Mouse (Mus musculus) neural tube, embryonic 12.5 days (tissue): ENCODE data around the gene Eif4a1. TPM values are rescaled to one million over a fixed set of nuclear protein-coding genes. Genes with fewer than 3 reads are reported as not detected.

ENCODE experiments used
- ATAC-seq: fragments of 200-750 bp; cut with Nextera tagmentation; 2 replicates; pipeline ENCODE4 v1.8.0; 2017; ENCODE audit warnings: low read depth, mild to moderate bottlenecking, moderate TSS enrichment, moderate library complexity; ENCODE audit not compliant: low FRiP score
- H3K27ac ChIP-seq: fragments of 300-500 bp; sonication (generic); 2 replicates; pipeline ENCODE4 v1.5.1; 2016
- H3K27me3 ChIP-seq: fragments of 300-500 bp; sonication (generic); replicated peaks from 2 replicates; pipeline ENCODE4 v1.6.1; 2016; ENCODE audit warnings: mild to moderate bottlenecking
- H3K36me3 ChIP-seq: fragments of 300-500 bp; sonication (generic); 2 replicates; pipeline ENCODE4 v1.6.1; 2016; ENCODE audit warnings: mild to moderate bottlenecking
- H3K4me1 ChIP-seq: fragments of 300-500 bp; sonication (generic); 2 replicates; pipeline ENCODE4 v1.6.1; 2016
- H3K4me2 ChIP-seq: fragments of 300-500 bp; sonication (generic); replicated peaks from 2 replicates; pipeline ENCODE4 v1.6.1; 2016; ENCODE audit warnings: mild to moderate bottlenecking
- H3K4me3 ChIP-seq: fragments of 300-500 bp; sonication (generic); 2 replicates; pipeline ENCODE4 v1.5.1; 2016
- H3K9ac ChIP-seq: fragments of 300-500 bp; sonication (generic); 2 replicates; pipeline ENCODE4 v1.6.1; 2016; ENCODE audit warnings: mild to moderate bottlenecking
- H3K9me3 ChIP-seq: fragments of 300-500 bp; sonication (generic); 2 replicates; pipeline ENCODE4 v1.6.1; 2016; ENCODE audit warnings: mild to moderate bottlenecking
- WGBS: fragments of 180-500 bp; shearing (Covaris S2); methylation state at CpG from one replicate; pipeline ENCODE4 v1.1.7; 2016; 5-methylcytosine and 5-hydroxymethylcytosine counted together
- polyA plus RNA-seq: library from polyadenylated mRNA; unstranded; fragments of >200 nt; fragmentation: Nextera tagmentation; extraction: Ambion mirVana; gene quantifications from 2 replicates; pipeline ENCODE4 v1.2.1, GENCODE M21; 2016

Eif4a1 gene
- polyA plus RNA-seq, 1 experiment from 2014 or later: 598 TPM

DNA sequence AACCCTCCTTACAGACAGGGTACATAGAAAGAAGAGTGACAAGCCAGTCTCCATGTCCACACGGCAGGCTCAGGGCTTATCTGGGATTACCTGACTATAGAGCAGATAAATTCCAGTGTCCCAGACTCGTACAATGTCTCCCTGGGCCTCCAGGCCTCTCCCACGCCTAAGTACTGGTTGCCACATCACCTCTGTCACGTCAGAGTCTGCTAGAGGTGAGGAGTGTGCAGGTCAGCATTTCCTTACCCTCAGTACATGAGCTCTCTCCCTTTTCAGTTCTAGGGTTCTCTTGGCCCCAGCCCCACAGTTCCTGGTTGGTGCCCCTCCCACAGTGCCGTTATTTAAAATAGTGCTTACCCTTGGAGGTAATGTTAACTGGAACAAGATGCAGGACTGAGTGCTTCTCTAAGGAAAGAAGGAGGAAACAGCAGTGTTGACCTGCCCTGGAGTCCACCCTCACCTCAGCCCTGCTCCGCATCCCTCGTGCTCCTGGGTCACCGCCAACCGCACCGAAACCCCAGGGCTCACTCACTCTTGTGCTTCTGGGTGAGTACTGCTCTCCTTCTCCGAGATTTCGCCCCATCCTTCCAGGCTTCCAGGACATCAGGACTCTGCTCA lies 12.0 kb upstream of the Eif4a1 start:
- Histone ChIP-seq H3K9me3 (no peaks in the 10 kb centered on the region), H3K4me3 (no peak overlapping the region), H3K27me3 (no peaks in the 10 kb centered on the region), H3K4me1 (peaks cover 23% of the 10 kb centered on the region), H3K27ac (no peak overlapping the region), H3K4me2 (no peak overlapping the region), H3K36me3 (peaks cover 10% of the 10 kb centered on the region), H3K9ac (no peak overlapping the region)
- WGBS: 83% methylated on average over 12 of the region's 12 CpGs
- no peak for ATAC-seq

GRCm38 (mm10) chr11:69683576-69683975 lies 11.4 kb upstream of the Eif4a1 start:
- WGBS: 88% methylated on average over 7 of the region's 7 CpGs
- Histone ChIP-seq H3K4me3 (no peak overlapping the region), H3K9ac (no peak overlapping the region), H3K27ac (no peak overlapping the region), H3K4me1 (peaks cover 23% of the 10 kb centered on the region), H3K9me3 (no peaks in the 10 kb centered on the region), H3K4me2 (no peak overlapping the region), H3K27me3 (no peaks in the 10 kb centered on the region), H3K36me3 (peaks cover 17% of the 10 kb centered on the region)
- ATAC-seq: no peak

DNA sequence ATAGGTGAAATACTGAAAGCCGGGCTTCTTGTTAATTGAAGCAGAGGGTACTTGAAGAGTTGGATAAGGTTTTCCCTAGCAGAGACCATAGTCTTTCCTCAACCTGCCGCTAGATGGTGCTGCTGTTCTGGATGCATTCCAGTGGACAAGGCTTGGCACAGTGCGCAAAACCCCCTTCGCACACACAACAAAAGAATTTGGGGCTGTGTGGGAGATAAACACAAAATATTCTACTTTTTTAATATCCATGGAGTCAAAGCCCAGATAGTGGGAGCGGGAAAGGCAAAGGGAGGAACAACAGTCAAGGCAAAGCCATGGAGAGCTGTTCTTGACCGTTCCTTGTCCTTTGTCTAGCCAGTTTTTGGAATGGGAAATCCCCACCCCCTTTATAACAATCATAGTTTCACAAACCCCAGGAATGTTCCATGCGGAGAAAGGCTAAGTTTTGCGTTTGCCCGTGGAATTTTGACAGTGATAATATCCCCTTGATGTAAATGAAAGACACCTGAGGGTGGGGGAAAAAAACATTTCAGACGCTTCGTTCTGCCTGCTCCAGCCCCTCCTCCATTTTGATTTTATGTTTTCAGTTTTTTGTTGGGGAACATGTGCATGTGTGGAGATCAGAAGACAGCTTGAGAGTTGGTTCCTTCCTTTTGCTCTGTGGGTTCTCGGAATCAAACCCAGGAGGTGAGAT lies 10.8 kb upstream of the Eif4a1 start:
- no peak overlapping the region for H3K27ac ChIP-seq
- no peaks in the 10 kb centered on the region for H3K9me3 ChIP-seq
- peaks cover 23% of the 10 kb centered on the region for H3K4me1 ChIP-seq
- H3K4me2 ChIP-seq: peak overlapping the region; percentile 94
- ATAC-seq: no peak
- H3K27me3 ChIP-seq: no peaks in the 10 kb centered on the region
- WGBS: 28% methylated on average over 12 of the region's 12 CpGs
- H3K9ac ChIP-seq: no peak overlapping the region
- H3K36me3 ChIP-seq: peaks cover 22% of the 10 kb centered on the region
- no peak overlapping the region for H3K4me3 ChIP-seq

DNA sequence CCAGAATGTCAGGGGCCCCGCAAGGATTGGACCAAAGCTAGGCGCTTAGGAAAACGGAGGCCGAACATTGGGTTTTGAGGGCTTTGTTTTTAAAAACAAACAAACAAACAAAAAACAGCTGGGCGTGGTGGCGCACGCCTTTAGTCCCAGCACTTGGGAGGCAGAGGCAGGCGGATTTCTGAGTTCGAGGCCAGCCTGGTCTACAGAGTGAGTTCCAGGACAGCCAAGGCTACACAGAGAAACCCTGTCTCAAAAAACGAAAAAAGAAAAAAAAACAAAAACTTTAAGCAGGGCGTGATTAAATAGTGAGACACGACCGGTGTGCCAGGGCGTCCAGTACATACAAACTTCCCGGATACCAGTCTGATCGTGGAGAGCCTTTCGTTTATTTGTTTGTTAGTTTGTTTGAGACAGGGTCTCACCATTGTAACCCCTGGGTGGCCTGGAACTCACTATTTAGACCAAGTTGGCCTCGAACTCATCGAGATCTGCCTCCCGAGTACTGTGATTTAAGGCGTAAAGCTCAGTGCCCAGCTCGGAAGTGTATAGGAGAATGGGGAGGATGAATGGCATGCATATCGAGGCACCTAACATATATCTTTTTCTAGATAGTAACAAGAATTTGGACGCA lies 10.1 kb upstream of the Eif4a1 start:
- 26% methylated on average over 24 of the region's 24 CpGs for WGBS
- Histone ChIP-seq H3K9me3 (no peaks in the 10 kb centered on the region), H3K27ac (peak overlapping the region; percentile 48), H3K4me2 (peak overlapping the region; percentile 94), H3K4me1 (peaks cover 23% of the 10 kb centered on the region), H3K4me3 (peak overlapping the region; percentile 81), H3K36me3 (peaks cover 28% of the 10 kb centered on the region), H3K9ac (peak overlapping the region; percentile 81), H3K27me3 (no peaks in the 10 kb centered on the region)
- peak; percentile 19 for ATAC-seq

- Histone ChIP-seq H3K27me3 (no peaks in the 10 kb centered on the region), H3K36me3 (peaks cover 34% of the 10 kb centered on the region), H3K4me1 (peaks cover 23% of the 10 kb centered on the region), H3K9me3 (no peaks in the 10 kb centered on the region), H3K4me2 (peak within 1 kb of the TSS; percentile 94), H3K9ac (peak within 1 kb of the TSS; percentile 81), H3K4me3 (peak within 1 kb of the TSS; percentile 81), H3K27ac (peak within 1 kb of the TSS; percentile 48)
- ATAC-seq: peak; percentile 95
- under 1% methylated on average over 80 of the region's 80 CpGs for WGBS
Observed at GRCm38 (mm10) chr11:69681314-69682208, 9.3 kb upstream of the Eif4a1 start, which contains the start of gene Senp3. Gene Senp3 (minus strand): TSS chr11:69682084.

DNA sequence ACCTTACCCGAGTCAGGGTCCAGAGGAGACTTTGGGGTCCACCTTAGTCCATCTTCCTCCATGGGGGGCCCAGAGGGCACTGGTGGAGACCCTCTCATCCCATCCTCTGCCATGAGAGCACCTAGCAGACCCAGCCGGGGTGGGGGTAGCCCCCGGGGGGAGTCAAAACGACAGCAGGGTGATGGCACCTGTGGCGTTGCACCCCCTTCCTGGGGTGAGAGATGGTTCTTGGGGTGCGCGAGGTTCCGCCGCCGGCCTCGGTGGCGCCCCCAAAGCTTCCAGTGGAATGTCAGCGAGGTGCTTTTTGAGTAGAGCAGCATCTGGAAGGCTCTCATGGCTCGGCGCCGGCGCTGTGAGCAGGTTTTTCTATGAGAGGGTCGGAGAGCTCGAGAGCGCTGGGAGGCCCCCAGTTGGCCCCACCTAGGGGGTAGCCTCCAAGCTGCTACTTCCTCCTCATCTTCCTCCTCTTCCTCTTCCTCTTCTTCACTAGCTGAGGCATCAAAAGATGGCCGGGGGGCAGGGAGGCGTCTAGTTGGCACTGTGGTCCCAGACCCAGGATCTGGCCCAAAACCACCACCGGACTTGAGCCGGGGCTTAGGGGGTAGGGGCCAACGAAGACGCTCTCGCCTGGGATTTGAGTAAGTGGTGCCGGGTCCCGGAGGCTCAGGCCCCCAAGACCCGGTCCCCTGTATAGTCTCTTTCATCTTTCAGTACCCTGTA lies 8.1 kb upstream of the Eif4a1 start:
- Histone ChIP-seq H3K36me3 (peaks cover 47% of the 10 kb centered on the region), H3K4me3 (peak overlapping the region; percentile 81), H3K4me2 (peak overlapping the region; percentile 94), H3K4me1 (peaks cover 23% of the 10 kb centered on the region), H3K9me3 (no peaks in the 10 kb centered on the region), H3K27me3 (no peaks in the 10 kb centered on the region), H3K27ac (no peak overlapping the region), H3K9ac (0 out of 2 replicates have a peak overlapping the region, but pooled peaks have one; percentile 26)
- no peak for ATAC-seq
- 94% methylated on average over 30 of the region's 30 CpGs for WGBS

DNA sequence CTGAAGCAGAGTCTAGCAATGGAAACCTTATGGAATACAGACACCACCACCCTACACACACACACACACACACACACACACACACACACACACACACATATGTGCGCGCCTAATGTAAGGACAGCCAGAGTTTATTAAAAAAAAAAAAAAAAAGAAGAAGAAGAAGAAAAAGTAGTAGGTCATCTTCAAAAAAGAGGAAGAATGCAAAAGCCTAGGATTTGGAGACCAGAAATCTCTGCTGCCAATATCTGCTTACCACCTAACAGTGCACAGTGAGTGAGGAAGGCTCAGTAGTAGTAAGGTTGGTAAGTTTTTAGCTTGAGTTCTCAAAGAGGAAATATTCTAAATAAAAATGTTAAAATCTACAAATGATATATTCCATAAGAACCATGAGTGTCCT lies 6.9 kb upstream of the Eif4a1 start:
- no peaks in the 10 kb centered on the region for H3K9me3 ChIP-seq
- 100% methylated on average over 2 of the region's 2 CpGs for WGBS
- H3K27ac ChIP-seq: no peak overlapping the region
- H3K27me3 ChIP-seq: no peaks in the 10 kb centered on the region
- no peak overlapping the region for H3K4me2 ChIP-seq
- no peak for ATAC-seq
- H3K9ac ChIP-seq: no peak overlapping the region
- H3K36me3 ChIP-seq: peaks cover 59% of the 10 kb centered on the region
- H3K4me1 ChIP-seq: peaks cover 23% of the 10 kb centered on the region
- H3K4me3 ChIP-seq: no peak overlapping the region

GRCm38 (mm10) chr11:69671726-69672124 lies 498 bp downstream of the Eif4a1 start:
- no peaks in the 10 kb centered on the region for H3K27me3 ChIP-seq
- peak overlapping the region; percentile 87 for H3K27ac ChIP-seq
- WGBS: under 1% methylated on average over 43 of the region's 43 CpGs
- peak overlapping the region; percentile 99 for H3K4me3 ChIP-seq
- H3K4me2 ChIP-seq: peak overlapping the region; percentile 96
- peak; percentile 23 for ATAC-seq
- peaks cover 33% of the 10 kb centered on the region for H3K4me1 ChIP-seq
- peak overlapping the region; percentile 99 for H3K9ac ChIP-seq
- H3K36me3 ChIP-seq: peaks cover 76% of the 10 kb centered on the region
- no peaks in the 10 kb centered on the region for H3K9me3 ChIP-seq

GRCm38 (mm10) chr11:69670786-69671725 lies 1.2 kb downstream of the Eif4a1 start:
- Histone ChIP-seq H3K4me2 (peak overlapping the region; percentile 96), H3K9me3 (no peaks in the 10 kb centered on the region), H3K4me3 (peak overlapping the region; percentile 99), H3K36me3 (peaks cover 76% of the 10 kb centered on the region), H3K9ac (peak overlapping the region; percentile 99), H3K27ac (peak overlapping the region; percentile 87), H3K27me3 (no peaks in the 10 kb centered on the region), H3K4me1 (peaks cover 33% of the 10 kb centered on the region)
- ATAC-seq: peak; percentile 66
- 1% methylated on average over 59 of the region's 61 CpGs for WGBS

GRCm38 (mm10) chr11:69666665-69667005 lies 5.6 kb downstream of the Eif4a1 start:
- ATAC-seq: no peak
- Histone ChIP-seq H3K4me2 (no peak overlapping the region), H3K9ac (no peak overlapping the region), H3K27me3 (no peaks in the 10 kb centered on the region), H3K36me3 (peaks cover 71% of the 10 kb centered on the region), H3K4me3 (no peak overlapping the region), H3K4me1 (peaks cover 30% of the 10 kb centered on the region), H3K9me3 (no peaks in the 10 kb centered on the region), H3K27ac (no peak overlapping the region)
- WGBS: 89% methylated on average over 3 of the region's 3 CpGs
